In the genomic region with DNA sequence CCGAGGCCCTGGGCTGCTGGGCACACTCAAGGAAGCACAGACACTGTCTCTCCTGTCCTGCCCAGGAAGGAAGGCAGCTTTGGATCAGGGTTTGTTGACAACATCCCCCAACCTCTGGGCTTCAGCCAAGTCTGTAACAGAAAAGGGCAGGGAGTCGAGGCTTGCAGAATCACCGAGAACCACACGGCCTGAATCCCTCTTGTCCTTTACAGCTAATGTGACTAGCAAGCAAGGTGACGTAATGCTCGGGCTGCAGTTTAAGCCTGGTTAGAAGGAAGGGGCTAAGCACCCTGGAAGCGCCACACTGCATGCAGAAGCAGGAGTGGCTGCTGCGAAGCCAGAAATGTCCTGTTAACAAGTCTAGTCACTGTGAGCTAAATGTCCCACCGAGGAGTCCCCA, we compare ENCODE assay signal across 8 mouse cellular contexts. TPM values are rescaled to one million over a fixed set of nuclear protein-coding genes. Genes with fewer than 3 reads are reported as not detected.
DNase-seq lines count a peak whose midpoint lies in the region; ATAC-seq lines count a peak whose summit lies in the region.

No protein-coding gene starts in this region.

- no peaks in the 10 kb centered on the region for H3K27me3 ChIP-seq in heart, embryonic 16.5 days (ENCODE audit: control insufficient read depth, insufficient read depth, low read length)
- H3K27me3 ChIP-seq in limb, embryonic 10.5 days (ENCODE audit: low read depth, poor library complexity, severe bottlenecking), result no peaks in the 10 kb centered on the region
- H3K27me3 ChIP-seq in midbrain, embryonic 15.5 days (replicated peaks), result no peaks in the 10 kb centered on the region

- no peaks in the 10 kb centered on the region for H3K36me3 ChIP-seq in heart, embryonic 16.5 days (ENCODE audit: control insufficient read depth, insufficient read depth)
- H3K36me3 ChIP-seq in limb, embryonic 10.5 days, result peaks cover 78% of the 10 kb centered on the region
- H3K36me3 ChIP-seq in midbrain, embryonic 15.5 days (replicated peaks), result no peaks in the 10 kb centered on the region

- H3K4me1 ChIP-seq in brown adipose tissue, adult 24 weeks (ENCODE audit: control insufficient read depth, insufficient read depth, insufficient read length, low read length), result peaks cover 76% of the 10 kb centered on the region
- peaks cover 91% of the 10 kb centered on the region for H3K4me1 ChIP-seq in heart, embryonic 16.5 days (ENCODE audit: control insufficient read depth, insufficient read depth, low read length)
- H3K4me1 ChIP-seq in limb, embryonic 10.5 days, result peaks cover 67% of the 10 kb centered on the region
- peaks cover 91% of the 10 kb centered on the region for H3K4me1 ChIP-seq in midbrain, embryonic 15.5 days

- ATAC-seq in heart, embryonic 16.5 days (replicated peaks; ENCODE audit: extremely low read depth, insufficient read depth, low FRiP score), result peak; percentile 30
- ATAC-seq in midbrain, embryonic 15.5 days (replicated peaks), result no peak
- ATAC-seq in activated CD4-positive, CD25-positive, alpha-beta regulatory T cell, adult 4 months, result no peak

- DNase-seq in kidney, adult 18-20 months, result peak; percentile 46
- no peak for DNase-seq in kidney, adult 11 months
- DNase-seq in limb, embryonic 10.5 days (ENCODE audit: low spot score), result no peak
- no peak for DNase-seq in yolk sac, embryonic 10.5 days (ENCODE audit: low spot score)

- WGBS in heart, embryonic 16.5 days, result 7% methylated on average over 9 of the region's 9 CpGs
- 70% methylated on average over 9 of the region's 9 CpGs for WGBS in limb, embryonic 10.5 days
- WGBS in midbrain, embryonic 15.5 days, result 35% methylated on average over 9 of the region's 9 CpGs

- H3K4me3 ChIP-seq in brown adipose tissue, adult 24 weeks (ENCODE audit: insufficient read depth, low read depth, low read length), result no peak overlapping the region
- no peak overlapping the region for H3K4me3 ChIP-seq in heart, embryonic 16.5 days (ENCODE audit: low read length)
- H3K4me3 ChIP-seq in limb, embryonic 10.5 days, result no peak overlapping the region
- H3K4me3 ChIP-seq in midbrain, embryonic 15.5 days, result no peak overlapping the region

- H3K9me3 ChIP-seq in heart, embryonic 16.5 days (replicated peaks; ENCODE audit: control insufficient read depth, low read length), result no peaks in the 10 kb centered on the region
- no peaks in the 10 kb centered on the region for H3K9me3 ChIP-seq in limb, embryonic 10.5 days (replicated peaks)
- H3K9me3 ChIP-seq in midbrain, embryonic 15.5 days, result no peaks in the 10 kb centered on the region

- peak overlapping the region; percentile 16; the same call in 1 of the 2 replicates for H3K4me2 ChIP-seq in heart, embryonic 16.5 days (ENCODE audit: low read depth, low read length)
- 0 out of 2 replicates have a peak overlapping the region, but pooled peaks have one; percentile 16 for H3K4me2 ChIP-seq in midbrain, embryonic 15.5 days

- H3K9ac ChIP-seq in heart, embryonic 16.5 days (ENCODE audit: low read length), result peak overlapping the region; percentile 46
- no peak overlapping the region for H3K9ac ChIP-seq in midbrain, embryonic 15.5 days

- H3K27ac ChIP-seq in brown adipose tissue, adult 24 weeks (replicated peaks; ENCODE audit: low read depth, low read length), result peak overlapping the region; percentile 74
- peak overlapping the region; percentile 80 for H3K27ac ChIP-seq in heart, embryonic 16.5 days (ENCODE audit: low read length)
- 0 out of 2 replicates have a peak overlapping the region, but pooled peaks have one; percentile 15 for H3K27ac ChIP-seq in limb, embryonic 10.5 days
- H3K27ac ChIP-seq in midbrain, embryonic 15.5 days, result peak overlapping the region; percentile 63

RNA-seq across cellular contexts. Expression of a gene that starts 8.7 kb away (rescaled TPM):
- 6.0 and 6.9 TPM in 2 replicates for polyA plus RNA-seq in brown adipose tissue, adult 24 weeks (2012; ENCODE audit: insufficient read depth, insufficient read length, missing spikeins)
- polyA plus RNA-seq in heart, embryonic 16.5 days (2015; fragmentation: Nextera tagmentation; extraction: Ambion mirVana), result 1.7 and 3.1 TPM in 2 replicates
- 5.3 and 5.7 TPM in 2 replicates for polyA plus RNA-seq in limb, embryonic 10.5 days (2016; fragmentation: Nextera tagmentation; extraction: Ambion mirVana)
- polyA plus RNA-seq in midbrain, embryonic 15.5 days (2015; fragmentation: Nextera tagmentation; extraction: Ambion mirVana), result 6.8 and 7.1 TPM in 2 replicates
- under 1 TPM in 1 of 2 experiments, not detected in 1; 0.05 TPM for polyA plus RNA-seq in activated CD4-positive, CD25-positive, alpha-beta regulatory T cell, adult 4 months (2017; shearing (Covaris generic))

RNA-seq across cellular contexts. Expression of a gene that starts 16.5 kb away (rescaled TPM):
- not detected in 2 replicates for polyA plus RNA-seq in brown adipose tissue, adult 24 weeks (2012; ENCODE audit: insufficient read depth, insufficient read length, missing spikeins)
- not detected in 2 replicates for polyA plus RNA-seq in heart, embryonic 16.5 days (2015; fragmentation: Nextera tagmentation; extraction: Ambion mirVana)
- polyA plus RNA-seq in limb, embryonic 10.5 days (2016; fragmentation: Nextera tagmentation; extraction: Ambion mirVana), result not detected in 2 replicates
- polyA plus RNA-seq in midbrain, embryonic 15.5 days (2015; fragmentation: Nextera tagmentation; extraction: Ambion mirVana), result not detected in 2 replicates
- polyA plus RNA-seq in activated CD4-positive, CD25-positive, alpha-beta regulatory T cell, adult 4 months (2017; shearing (Covaris generic)), result not detected

Comparison
In these comparisons a context has a peak if more than half of its experiments do, and no peak if none do; other contexts are left out.
1. H3K27ac ChIP-seq: peak in every context shown above with its lines; median percentile 80 in heart, embryonic 16.5 days; 74 in brown adipose tissue, adult 24 weeks; 63 in midbrain, embryonic 15.5 days; 15 in limb, embryonic 10.5 days.